Comparison of ENCODE assay signal across 9 mouse cellular contexts in genomic region chr11:4270744-4271459, GRCm38 (mm10). TPM values are rescaled to one million over a fixed set of nuclear protein-coding genes. Genes with fewer than 3 reads are reported as not detected.
A peak's percentile ranks its signal among the peaks of the same experiment; 100 is the strongest.
DNase-seq lines count a peak whose midpoint lies in the region; ATAC-seq and TF ChIP-seq lines count a peak whose summit lies in the region.
"Had no signal": no experiment of that assay in that cellular context is flagged by ENCODE, and none has a peak within 500 bp of the region (broad histone marks: within the 10 kb centered on the region; RNA-seq: fewer than 3 reads in every experiment).

No protein-coding gene starts in this region.

- DNase-seq in hindbrain, embryonic 10.5 days (ENCODE audit: low spot score) = peak; percentile 18
- DNase-seq in ES-CJ7 (ENCODE audit: low read depth, low spot score) = peak; percentile 84
- no peak for DNase-seq in liver, postnatal 0 days
- DNase-seq in cerebellum, postnatal 25 days = no peak
- DNase-seq in c-Kit-positive CD71-positive TER-119-positive erythroid progenitor cells, embryonic 14.5 days (ENCODE audit: low spot score) = no peak

- no peak for TF ChIP-seq EP300 in liver, postnatal 0 days (IDR thresholded peaks at IDR 0.05; ENCODE audit: low read depth)

- peaks cover 54% of the 10 kb centered on the region for H3K27me3 ChIP-seq in hindbrain, embryonic 10.5 days (ENCODE audit: insufficient read depth, poor library complexity, severe bottlenecking)
- H3K27me3 ChIP-seq in hindbrain, embryonic 12.5 days = peaks cover 51% of the 10 kb centered on the region
- peaks cover 34% of the 10 kb centered on the region for H3K27me3 ChIP-seq in liver, postnatal 0 days (ENCODE audit: insufficient read depth, low read length)

- H3K36me3 ChIP-seq in hindbrain, embryonic 10.5 days = no peaks in the 10 kb centered on the region
- no peaks in the 10 kb centered on the region for H3K36me3 ChIP-seq in hindbrain, embryonic 12.5 days
- no peaks in the 10 kb centered on the region for H3K36me3 ChIP-seq in liver, postnatal 0 days (replicated peaks; ENCODE audit: insufficient read depth, low read length)

- H3K9ac ChIP-seq in hindbrain, embryonic 12.5 days = no peak overlapping the region
- no peak overlapping the region for H3K9ac ChIP-seq in liver, postnatal 0 days (replicated peaks)

- H3K4me3 ChIP-seq in hindbrain, embryonic 10.5 days = no peak overlapping the region
- no peak overlapping the region for H3K4me3 ChIP-seq in hindbrain, embryonic 12.5 days
- H3K4me3 ChIP-seq in liver, postnatal 0 days (ENCODE audit: low read depth, low read length) = no peak overlapping the region

- H3K4me2 ChIP-seq in hindbrain, embryonic 12.5 days (replicated peaks) = no peak overlapping the region
- H3K4me2 ChIP-seq in liver, postnatal 0 days (ENCODE audit: low read depth, low read length) = peak overlapping the region; percentile 11; the same call in 1 of the 2 replicates

- H3K27ac ChIP-seq in hindbrain, embryonic 10.5 days = peak overlapping the region; percentile 74
- H3K27ac ChIP-seq in hindbrain, embryonic 12.5 days = no peak overlapping the region
- H3K27ac ChIP-seq in liver, postnatal 0 days (ENCODE audit: low read depth) = no peak overlapping the region

- WGBS in hindbrain, embryonic 10.5 days = 24% methylated on average over 19 of the region's 20 CpGs
- 25% methylated on average over 20 of the region's 20 CpGs for WGBS in hindbrain, embryonic 12.5 days
- WGBS in liver, postnatal 0 days (ENCODE audit: insufficient replicate concordance) = 37% methylated on average over 19 of the region's 20 CpGs

- peak; percentile 52 for TF ChIP-seq CTCF in liver, postnatal 0 days (IDR thresholded peaks at IDR 0.05; ENCODE audit: low read depth)

- no peaks in the 10 kb centered on the region for H3K9me3 ChIP-seq in hindbrain, embryonic 10.5 days
- H3K9me3 ChIP-seq in hindbrain, embryonic 12.5 days (replicated peaks) = no peaks in the 10 kb centered on the region
- no peaks in the 10 kb centered on the region for H3K9me3 ChIP-seq in liver, postnatal 0 days (ENCODE audit: low read length)

- peaks cover 27% of the 10 kb centered on the region for H3K4me1 ChIP-seq in hindbrain, embryonic 10.5 days (replicated peaks)
- peaks cover 7% of the 10 kb centered on the region for H3K4me1 ChIP-seq in hindbrain, embryonic 12.5 days
- peaks cover 7% of the 10 kb centered on the region; the same call in 1 of the 2 replicates for H3K4me1 ChIP-seq in liver, postnatal 0 days (ENCODE audit: insufficient read depth)

- no peak for ATAC-seq in hindbrain, embryonic 12.5 days (ENCODE audit: low FRiP score)
- 0 out of 2 replicates have a peak, but pooled peaks have one; percentile 20 for ATAC-seq in erythroid progenitor cell, adult 5-6 weeks (replicated peaks; ENCODE audit: low FRiP score, poor library complexity, severe bottlenecking)
- no peak for ATAC-seq in liver, postnatal 0 days
- no peak for ATAC-seq in activated CD4-positive, CD25-positive, alpha-beta regulatory T cell, adult 4 months

RNA-seq across cellular contexts. Expression of gene Lif, which starts 13.5 kb away (rescaled TPM):
- polyA plus RNA-seq in hindbrain, embryonic 10.5 days (2016; fragmentation: Nextera tagmentation; extraction: Ambion mirVana) = 0.05 and 0.09 TPM in 2 replicates
- polyA plus RNA-seq in hindbrain, embryonic 12.5 days (2016; fragmentation: Nextera tagmentation; extraction: Ambion mirVana) = not detected in 2 replicates
- not detected in 2 replicates for total RNA-seq in erythroid progenitor cell, adult 5-6 weeks (2015; ENCODE audit: low replicate concordance)
- total RNA-seq in erythroid progenitor cell, adult 5-6 weeks (2017; ENCODE audit: low replicate concordance) = 0.39 TPM in 1 of 2 replicates, not detected in the other
- polyA plus RNA-seq in liver, postnatal 0 days (2015; fragmentation: Nextera tagmentation; extraction: Ambion mirVana) = not detected in 2 replicates
- polyA plus RNA-seq in activated CD4-positive, CD25-positive, alpha-beta regulatory T cell, adult 4 months (2017; shearing (Covaris generic)) = 1 to 10 TPM; 2.9 to 6.6 TPM

RNA-seq across cellular contexts. Expression of gene Osm, which starts 34.7 kb away (rescaled TPM):
- polyA plus RNA-seq in hindbrain, embryonic 10.5 days (2016; fragmentation: Nextera tagmentation; extraction: Ambion mirVana) = 0.09 TPM in 1 of 2 replicates, not detected in the other
- polyA plus RNA-seq in hindbrain, embryonic 12.5 days (2016; fragmentation: Nextera tagmentation; extraction: Ambion mirVana) = not detected in 2 replicates
- 2.2 and 4.6 TPM in 2 replicates for total RNA-seq in erythroid progenitor cell, adult 5-6 weeks (2015; ENCODE audit: low replicate concordance)
- 3.7 and 4.3 TPM in 2 replicates for total RNA-seq in erythroid progenitor cell, adult 5-6 weeks (2017; ENCODE audit: low replicate concordance)
- polyA plus RNA-seq in liver, postnatal 0 days (2015; fragmentation: Nextera tagmentation; extraction: Ambion mirVana) = 0.58 and 1.3 TPM in 2 replicates
- polyA plus RNA-seq in activated CD4-positive, CD25-positive, alpha-beta regulatory T cell, adult 4 months (2017; shearing (Covaris generic)) = 10 to 100 TPM; 18.0 to 19.8 TPM
- total RNA-seq: layer of hippocampus, postnatal 10 days had no signal

RNA-seq across cellular contexts. Expression of gene Castor1, which starts 52.9 kb away (rescaled TPM):
- polyA plus RNA-seq in hindbrain, embryonic 10.5 days (2016; fragmentation: Nextera tagmentation; extraction: Ambion mirVana) = 2.7 and 3.6 TPM in 2 replicates
- 3.1 and 3.6 TPM in 2 replicates for polyA plus RNA-seq in hindbrain, embryonic 12.5 days (2016; fragmentation: Nextera tagmentation; extraction: Ambion mirVana)
- total RNA-seq in erythroid progenitor cell, adult 5-6 weeks (2015; ENCODE audit: low replicate concordance) = not detected in 2 replicates
- 2.6 TPM in 1 of 2 replicates, not detected in the other for total RNA-seq in erythroid progenitor cell, adult 5-6 weeks (2017; ENCODE audit: low replicate concordance)
- 1.8 and 2.0 TPM in 2 replicates for polyA plus RNA-seq in liver, postnatal 0 days (2015; fragmentation: Nextera tagmentation; extraction: Ambion mirVana)
- polyA plus RNA-seq in activated CD4-positive, CD25-positive, alpha-beta regulatory T cell, adult 4 months (2017; shearing (Covaris generic)) = 10 to 100 TPM; 37.5 to 42.0 TPM

Comparison
In these comparisons a context has a peak if more than half of its experiments do, and no peak if none do; other contexts are left out.
1. DNase-seq: peak in hindbrain, embryonic 10.5 days (single experiment) and ES-CJ7 (single experiment); none in liver, postnatal 0 days (single experiment), cerebellum, postnatal 25 days (0 of 2) and c-Kit-positive CD71-positive TER-119-positive erythroid progenitor cells, embryonic 14.5 days (single experiment).